Mouse (Mus musculus) MEL (cell line): ENCODE data around the gene Aadacl2.

Experiments
- CTCF ChIP-seq, 3 experiments: IDR thresholded peaks in 2 of 3; conservative IDR thresholded peaks in 1 of 3; 2 replicates each; pipeline ENCODE4 v1.5.1; 2011 to 2012; ENCODE audit warnings: low read length in 3 of 3, low read depth in 2 of 3, mild to moderate bottlenecking in 2 of 3, improper control_type of control experiment in 1 of 3, inconsistent platforms in 1 of 3, mixed read lengths in 1 of 3, moderate library complexity in 1 of 3; ENCODE audit not compliant: control insufficient read depth in 1 of 3, insufficient read depth in 1 of 3, poor library complexity in 1 of 3, severe bottlenecking in 1 of 3
- E2F4 ChIP-seq: IDR thresholded peaks from 2 replicates; pipeline ENCODE4 v1.6.1; 2011; ENCODE audit warnings: low read depth, low read length, improper control_type of control experiment, borderline replicate concordance
- EP300 ChIP-seq, 2 experiments: IDR thresholded peaks; 2 replicates each; pipeline ENCODE4 v1.6.1; 2011; ENCODE audit warnings: improper control_type of control experiment in 2 of 2, low read length in 2 of 2, low read depth in 1 of 2, mild to moderate bottlenecking in 1 of 2
- USF1 ChIP-seq: IDR thresholded peaks from 2 replicates; pipeline ENCODE4 v1.6.1; 2014; ENCODE audit warnings: low read depth, mild to moderate bottlenecking, inconsistent platforms, low read length, improper control_type of control experiment, moderate library complexity
- ZNF384 ChIP-seq: IDR thresholded peaks from 2 replicates; pipeline ENCODE4 v1.6.1; 2012; ENCODE audit warnings: low read depth, mild to moderate bottlenecking, inconsistent platforms, low read length, improper control_type of control experiment

DNA sequence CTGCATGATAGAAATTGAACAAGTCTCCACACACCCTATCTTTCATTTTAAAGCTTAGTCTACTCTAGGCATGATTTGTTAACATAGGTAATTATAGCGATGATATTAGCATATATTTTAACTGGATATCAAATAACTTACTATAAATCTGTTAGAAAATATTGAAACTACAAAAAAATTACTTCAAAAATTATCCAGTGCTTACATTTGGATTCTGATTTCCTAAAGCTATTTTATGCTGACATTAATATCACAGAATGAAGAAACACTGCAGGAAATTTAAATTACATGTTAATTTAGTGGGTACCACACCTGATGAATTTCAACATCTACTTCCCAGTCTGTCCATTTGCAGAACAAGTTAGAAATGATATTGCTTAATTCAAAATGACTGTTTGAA, at the start of gene Aadacl2:
- no peak for TF ChIP-seq EP300 (IDR thresholded peaks at IDR 0.05; ENCODE audit: low read depth in 1 of 2, low read length in 2 of 2)
- no peak for TF ChIP-seq USF1
- TF ChIP-seq CTCF (IDR thresholded peaks at IDR 0.05 in 2 of 3, conservative IDR thresholded peaks at IDR 0.05 in 1 of 3; ENCODE audit: control insufficient read depth in 1 of 3, insufficient read depth in 1 of 3, low read depth in 2 of 3, low read length in 3 of 3, poor library complexity in 1 of 3, severe bottlenecking in 1 of 3), result no peak
- no peak for TF ChIP-seq ZNF384
- no peak for TF ChIP-seq E2F4
